Mouse (Mus musculus) testis, adult 2 months (tissue): ENCODE data around the gene Olfr418.
"Not testable (repeated sequence)": the region's sequence is repeated elsewhere in the genome, so short reads cannot be mapped to it uniquely, and the experiment has no call there.

ENCODE experiments used
- CTCF ChIP-seq: fragments of 200-500 bp; IDR thresholded peaks from 2 replicates; pipeline ENCODE4 v1.5.1; 2012; ENCODE audit warnings: low read depth, mild to moderate bottlenecking, inconsistent platforms, low read length, moderate library complexity; ENCODE audit not compliant: control insufficient read depth, insufficient read depth, insufficient replicate concordance
- POLR2A ChIP-seq: fragments of 200-500 bp; IDR thresholded peaks from 2 replicates; pipeline ENCODE4 v1.6.1; 2012; ENCODE audit warnings: low read depth, mild to moderate bottlenecking, inconsistent platforms, low read length, moderate library complexity; ENCODE audit not compliant: control insufficient read depth

DNA sequence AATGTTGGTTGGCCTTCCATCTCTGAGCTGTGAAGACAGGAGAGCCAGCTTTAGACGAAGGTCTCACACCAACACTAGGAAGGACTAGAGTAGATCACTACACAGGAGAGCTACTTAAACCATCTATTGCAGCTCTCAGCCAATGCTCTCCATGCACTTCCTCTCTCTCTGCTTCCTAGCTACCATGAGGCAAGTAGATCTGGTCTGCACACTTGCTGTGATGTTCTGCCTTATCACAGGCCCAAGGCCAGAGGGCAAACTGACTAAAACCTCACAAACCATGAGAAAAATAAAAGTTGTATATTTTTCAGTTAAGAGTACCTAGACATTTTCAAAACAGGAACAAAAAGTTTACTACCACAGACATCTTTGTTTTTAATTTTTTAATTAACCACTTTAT lies 28.8 kb upstream of the Olfr418 start:
- TF ChIP-seq CTCF, POLR2A: not testable (repeated sequence)
